Mouse (Mus musculus): ENCODE results near the gene Faim. TPM values are rescaled to one million over a fixed set of nuclear protein-coding genes. Genes with fewer than 3 reads are reported as not detected.

Faim gene
- polyA plus RNA-seq, 1 experiment from 2014 or later: 46.9 TPM

DNA sequence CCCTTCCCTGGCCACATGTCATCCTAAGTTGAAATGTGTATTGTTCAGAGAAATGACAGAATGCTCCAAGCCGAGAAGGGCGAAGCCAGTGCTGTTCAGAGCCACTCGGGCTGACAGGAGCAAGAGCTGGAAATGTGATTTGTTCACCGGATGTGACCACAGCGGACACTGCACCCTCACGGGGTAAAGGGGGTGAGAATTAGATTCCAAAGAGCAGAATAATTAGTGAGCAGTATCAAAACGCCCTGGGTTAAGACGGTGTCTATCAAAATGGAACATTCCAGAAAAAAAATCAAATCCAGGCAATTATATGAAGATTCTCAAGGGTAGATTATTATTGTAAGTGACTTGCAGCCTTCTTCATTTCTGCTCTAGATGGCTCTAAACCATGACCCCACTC, 47.9 kb downstream of the Faim start:
- WGBS: 89% methylated on average over 8 of the region's 8 CpGs
- Histone ChIP-seq H3K4me3 (ENCODE audit: low read length) (no peak overlapping the region), H3K4me1 (ENCODE audit: insufficient read depth, low read length) (no peaks in the 10 kb centered on the region), H3K27me3 (ENCODE audit: insufficient read depth, low read length) (no peaks in the 10 kb centered on the region), H3K36me3 (ENCODE audit: insufficient read depth, low read length) (no peaks in the 10 kb centered on the region), H3K9ac (replicated peaks; ENCODE audit: low read length) (no peak overlapping the region), H3K27ac (ENCODE audit: low read length) (no peak overlapping the region), H3K4me2 (replicated peaks; ENCODE audit: low read depth, low read length) (no peak overlapping the region), H3K9me3 (ENCODE audit: low read length) (no peaks in the 10 kb centered on the region)
- ATAC-seq (ENCODE audit: low FRiP score, low TSS enrichment): no peak

DNA sequence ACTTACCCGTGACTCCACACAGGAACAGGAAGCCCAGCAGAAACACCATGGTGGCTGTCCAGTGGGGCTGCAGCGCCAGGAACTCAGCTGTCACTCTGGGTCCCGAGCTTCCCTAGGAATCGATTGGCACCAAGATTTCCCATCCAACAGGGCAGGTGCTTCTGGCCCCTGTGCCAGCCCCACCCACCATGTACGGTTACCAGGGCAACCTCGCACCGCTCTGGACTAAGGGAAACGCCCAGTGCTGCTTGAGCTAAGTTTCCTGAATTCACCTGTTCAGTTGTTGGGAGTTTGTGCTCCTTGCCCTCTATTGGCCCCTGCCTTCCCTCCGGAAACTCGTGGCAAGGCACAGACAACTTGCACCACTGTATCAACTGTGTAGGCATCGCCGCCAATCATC, 49.4 kb downstream of the Faim start, which contains the start of gene Gm1123:
TSS of gene Gm1123 (minus strand) at position 141 of the 400 bp plus-strand sequence.
- H3K4me1 ChIP-seq (ENCODE audit: insufficient read depth, low read length): no peaks in the 10 kb centered on the region
- H3K36me3 ChIP-seq (ENCODE audit: insufficient read depth, low read length): peaks cover 3% of the 10 kb centered on the region; the same call in 1 of the 2 replicates
- H3K27ac ChIP-seq (ENCODE audit: low read length): no peak within 1 kb of the TSS
- H3K9me3 ChIP-seq (ENCODE audit: low read length): no peaks in the 10 kb centered on the region
- no peak for ATAC-seq (ENCODE audit: low FRiP score, low TSS enrichment)
- H3K4me2 ChIP-seq (replicated peaks; ENCODE audit: low read depth, low read length): no peak within 1 kb of the TSS
- WGBS: 82% methylated on average over 12 of the region's 12 CpGs
- H3K27me3 ChIP-seq (ENCODE audit: insufficient read depth, low read length): no peaks in the 10 kb centered on the region
- H3K9ac ChIP-seq (replicated peaks; ENCODE audit: low read length): no peak within 1 kb of the TSS
- no peak within 1 kb of the TSS for H3K4me3 ChIP-seq (ENCODE audit: low read length)

DNA sequence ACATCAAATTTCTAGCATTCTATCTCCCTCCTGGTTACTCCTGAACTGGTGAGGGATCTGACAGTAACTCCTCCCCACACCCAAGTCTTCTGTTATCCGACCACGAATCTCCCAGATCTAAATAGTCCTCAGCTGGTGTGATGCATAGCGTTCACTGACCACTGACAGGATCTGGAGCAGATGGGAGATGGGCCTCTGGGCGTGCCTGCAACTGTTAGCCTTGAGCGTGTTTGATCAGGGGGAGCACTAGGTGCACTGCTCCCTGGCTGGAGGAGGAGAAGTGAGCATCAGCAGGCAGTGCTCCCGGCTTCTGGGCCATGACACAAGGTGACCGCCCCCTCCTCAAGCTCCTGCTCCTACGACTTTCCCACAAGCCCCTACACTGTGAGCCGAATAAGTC, 55.8 kb downstream of the Faim start:
- Histone ChIP-seq H3K9me3 (ENCODE audit: low read length) (no peaks in the 10 kb centered on the region), H3K27ac (ENCODE audit: low read length) (no peak overlapping the region), H3K4me2 (replicated peaks; ENCODE audit: low read depth, low read length) (no peak overlapping the region), H3K27me3 (ENCODE audit: insufficient read depth, low read length) (no peaks in the 10 kb centered on the region), H3K4me1 (ENCODE audit: insufficient read depth, low read length) (no peaks in the 10 kb centered on the region), H3K9ac (replicated peaks; ENCODE audit: low read length) (no peak overlapping the region), H3K36me3 (ENCODE audit: insufficient read depth, low read length) (peaks cover 3% of the 10 kb centered on the region; the same call in 1 of the 2 replicates), H3K4me3 (ENCODE audit: low read length) (no peak overlapping the region)
- 67% methylated on average over 9 of the region's 9 CpGs for WGBS
- ATAC-seq (ENCODE audit: low FRiP score, low TSS enrichment): no peak

DNA sequence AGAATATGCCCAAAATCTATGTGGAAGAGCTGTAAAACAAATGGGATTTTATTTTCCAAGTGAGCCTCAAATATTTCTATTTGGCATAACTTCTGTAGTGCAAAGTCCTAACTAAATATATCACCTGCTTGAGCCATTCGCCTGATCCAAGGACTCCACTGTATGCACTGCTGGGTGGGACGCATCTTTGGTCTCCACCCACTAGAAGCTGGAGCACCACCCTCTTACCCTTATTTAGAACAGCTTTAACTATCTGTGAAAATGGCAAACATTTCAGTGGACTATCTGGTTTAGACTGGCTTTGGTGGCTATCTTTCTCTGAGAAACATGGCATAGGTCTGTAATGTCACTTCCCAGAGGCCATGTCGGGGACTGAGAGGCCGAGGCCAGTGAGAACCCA, 56.5 kb downstream of the Faim start:
- WGBS: 88% methylated on average over 4 of the region's 4 CpGs

DNA sequence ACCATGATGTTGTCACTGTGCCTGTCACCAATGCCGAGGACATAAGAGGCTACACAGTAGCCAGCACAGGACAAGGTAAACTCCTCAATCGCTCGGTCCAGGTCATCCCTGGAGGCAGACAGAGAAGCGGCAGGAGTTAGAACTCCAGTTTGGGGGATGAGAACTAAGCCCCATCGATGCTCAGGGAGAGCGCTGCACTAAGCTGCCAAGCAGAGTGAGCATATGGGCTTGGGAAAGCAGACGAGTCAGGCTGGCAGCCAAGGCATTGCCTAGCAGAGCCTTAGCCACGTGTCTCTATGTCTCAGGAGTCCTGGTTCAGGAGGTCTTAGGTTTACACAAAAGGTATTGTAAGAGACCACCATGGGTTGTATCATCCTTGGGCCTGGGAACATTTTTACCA, 58.6 kb downstream of the Faim start:
- Histone ChIP-seq H3K4me2 (replicated peaks; ENCODE audit: low read depth, low read length) (no peak overlapping the region), H3K4me1 (ENCODE audit: insufficient read depth, low read length) (peaks cover under 1% of the 10 kb centered on the region; the same call in 1 of the 2 replicates), H3K9ac (replicated peaks; ENCODE audit: low read length) (no peak overlapping the region), H3K4me3 (ENCODE audit: low read length) (no peak overlapping the region), H3K27me3 (ENCODE audit: insufficient read depth, low read length) (no peaks in the 10 kb centered on the region), H3K27ac (ENCODE audit: low read length) (no peak overlapping the region), H3K9me3 (ENCODE audit: low read length) (no peaks in the 10 kb centered on the region), H3K36me3 (ENCODE audit: insufficient read depth, low read length) (no peaks in the 10 kb centered on the region)
- WGBS: 87% methylated on average over 8 of the region's 8 CpGs
- ATAC-seq (ENCODE audit: low FRiP score, low TSS enrichment): no peak

More for the DNA sequence above, 56.5 kb downstream of the Faim start:
- Histone ChIP-seq H3K4me2 (replicated peaks; ENCODE audit: low read depth, low read length) (no peak overlapping the region), H3K9me3 (ENCODE audit: low read length) (no peaks in the 10 kb centered on the region), H3K9ac (replicated peaks; ENCODE audit: low read length) (no peak overlapping the region), H3K27me3 (ENCODE audit: insufficient read depth, low read length) (no peaks in the 10 kb centered on the region), H3K4me3 (ENCODE audit: low read length) (no peak overlapping the region), H3K27ac (ENCODE audit: low read length) (no peak overlapping the region), H3K36me3 (ENCODE audit: insufficient read depth, low read length) (peaks cover 3% of the 10 kb centered on the region; the same call in 1 of the 2 replicates), H3K4me1 (ENCODE audit: insufficient read depth, low read length) (no peaks in the 10 kb centered on the region)
- no peak for ATAC-seq (ENCODE audit: low FRiP score, low TSS enrichment)

DNA sequence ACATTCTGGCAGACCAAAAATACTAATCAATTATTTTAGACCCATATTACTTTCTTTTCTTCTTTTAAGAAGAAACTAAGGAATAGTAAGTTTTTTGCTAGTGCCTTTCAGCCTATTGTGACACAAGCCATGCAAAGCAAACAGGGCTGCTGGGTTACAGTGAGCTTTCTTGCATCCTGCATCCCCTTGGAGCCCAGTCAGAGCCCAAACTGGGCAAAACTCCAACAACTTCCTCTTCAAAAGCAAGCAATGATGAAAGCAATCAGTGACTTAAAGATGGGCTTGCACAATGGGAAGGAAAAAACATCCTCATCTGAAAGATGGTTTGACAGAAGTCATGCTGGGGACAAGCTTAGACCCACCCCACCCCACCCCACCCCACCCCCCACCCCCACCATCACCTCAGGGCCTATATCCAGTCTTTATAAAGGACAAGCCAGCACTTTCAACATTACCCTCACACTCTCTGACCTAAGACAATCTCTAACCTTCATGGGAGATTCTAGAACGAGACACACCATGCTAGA, 62.6 kb downstream of the Faim start:
- WGBS: 67% methylated on average over 1 of the region's 1 CpGs
- ATAC-seq (ENCODE audit: low FRiP score, low TSS enrichment): no peak

DNA sequence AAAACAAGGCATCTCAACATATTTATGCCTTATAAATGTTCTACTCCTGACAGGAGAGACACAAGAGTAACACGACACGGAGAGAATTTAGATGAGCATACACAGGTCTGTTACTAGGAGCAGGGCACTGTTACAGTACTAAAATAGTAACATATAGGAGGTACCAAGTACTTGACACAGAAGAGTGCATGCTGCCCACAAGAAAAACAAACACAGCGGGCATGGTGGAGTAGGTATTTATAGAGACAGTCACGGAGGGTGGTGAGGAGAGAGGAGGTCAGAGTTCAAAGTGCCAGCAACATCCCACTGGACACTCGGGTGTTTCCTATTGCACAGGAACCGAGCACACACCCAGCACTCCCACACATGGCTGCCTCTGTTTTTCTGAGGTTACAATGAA, 63.6 kb downstream of the Faim start:
- WGBS: 23% methylated on average over 6 of the region's 6 CpGs
- no peaks in the 10 kb centered on the region for H3K36me3 ChIP-seq (ENCODE audit: insufficient read depth, low read length)
- peak; percentile 77 for ATAC-seq (ENCODE audit: low FRiP score, low TSS enrichment)
- H3K27ac ChIP-seq (ENCODE audit: low read length): no peak overlapping the region; the same call in 1 of the 2 replicates
- peaks cover 6% of the 10 kb centered on the region; the same call in 1 of the 2 replicates for H3K4me1 ChIP-seq (ENCODE audit: insufficient read depth, low read length)
- no peaks in the 10 kb centered on the region for H3K27me3 ChIP-seq (ENCODE audit: insufficient read depth, low read length)
- no peak overlapping the region for H3K4me2 ChIP-seq (replicated peaks; ENCODE audit: low read depth, low read length)
- H3K9me3 ChIP-seq (ENCODE audit: low read length): no peaks in the 10 kb centered on the region
- H3K9ac ChIP-seq (replicated peaks; ENCODE audit: low read length): no peak overlapping the region
- no peak overlapping the region for H3K4me3 ChIP-seq (ENCODE audit: low read length)

More for the DNA sequence above, 62.6 kb downstream of the Faim start:
- H3K4me2 ChIP-seq (replicated peaks; ENCODE audit: low read depth, low read length): no peak overlapping the region
- no peaks in the 10 kb centered on the region for H3K9me3 ChIP-seq (ENCODE audit: low read length)
- no peak overlapping the region for H3K9ac ChIP-seq (replicated peaks; ENCODE audit: low read length)
- H3K4me3 ChIP-seq (ENCODE audit: low read length): no peak overlapping the region
- no peaks in the 10 kb centered on the region for H3K36me3 ChIP-seq (ENCODE audit: insufficient read depth, low read length)
- peaks cover 6% of the 10 kb centered on the region; the same call in 1 of the 2 replicates for H3K4me1 ChIP-seq (ENCODE audit: insufficient read depth, low read length)
- H3K27ac ChIP-seq (ENCODE audit: low read length): no peak overlapping the region
- no peaks in the 10 kb centered on the region for H3K27me3 ChIP-seq (ENCODE audit: insufficient read depth, low read length)

Other genes starting within 250 kb of the Faim start
- not detected in 2 replicates for gene Prr23a1, start 143.9 kb upstream of the Faim start, polyA plus RNA-seq (2015; fragmentation: Nextera tagmentation; extraction: Ambion mirVana)
- gene Prr23a2, start 129.9 kb upstream of the Faim start, polyA plus RNA-seq (2015; fragmentation: Nextera tagmentation; extraction: Ambion mirVana): not detected in 2 replicates
- not detected in 2 replicates for gene Prr23a3, start 121.6 kb upstream of the Faim start, polyA plus RNA-seq (2015; fragmentation: Nextera tagmentation; extraction: Ambion mirVana)
- not detected in 2 replicates for gene 7420426K07Rik, start 83.3 kb upstream of the Faim start, polyA plus RNA-seq (2015; fragmentation: Nextera tagmentation; extraction: Ambion mirVana)
- not detected in 2 replicates for gene Foxl2, start 31.1 kb upstream of the Faim start, polyA plus RNA-seq (2015; fragmentation: Nextera tagmentation; extraction: Ambion mirVana)
- gene Gm1123, start 49.3 kb downstream of the Faim start, polyA plus RNA-seq (2015; fragmentation: Nextera tagmentation; extraction: Ambion mirVana): 0.10 and 0.22 TPM in 2 replicates
- gene Pik3cb, start 154.2 kb downstream of the Faim start, polyA plus RNA-seq (2015; fragmentation: Nextera tagmentation; extraction: Ambion mirVana): 0.81 and 0.90 TPM in 2 replicates